Mouse (Mus musculus) heart, postnatal 14 days (tissue): ENCODE measurements around the gene Bcl7a. TPM values are rescaled to one million over a fixed set of nuclear protein-coding genes. Genes with fewer than 3 reads are reported as not detected.
A peak's percentile ranks its signal among the peaks of the same experiment; 100 is the strongest.

Experiments
- DNase-seq, 2 experiments: peaks; one replicate each; pipeline ENCODE4 v3.0.0; 2021 to 2022
- intact Hi-C: fragments of 180-260 bp; cut with DNase I; formaldehyde crosslinking; loops from one replicate; pipeline ENCODE4 v1.15.1; 2025
- long read RNA-seq, 2 experiments: library from polyadenylated mRNA; stranded (forward); transcript quantifications; one replicate each; pipeline ENCODE4 v2.0.0; 2021
- total RNA-seq, 2 experiments: library from RNA; stranded (reverse); gene quantifications; 2 replicates each; pipeline ENCODE4 v1.2.3; 2021

Gene Bcl7a
- 1 to 10 TPM; 9.1 to 9.5 TPM for total RNA-seq
- long read RNA-seq, experiment 1, full-length matches to known transcripts, result 1 of 3 reads
- long read RNA-seq, experiment 1, partial matches to known transcripts, result 0 of 3 reads
- long read RNA-seq, experiment 1, other reads (novel, unspliced or antisense), result 2 of 3 reads
- long read RNA-seq, experiment 2, result 0 reads

- intact Hi-C loops, result loop anchor here (2.0 to 10.0 kb wide), 2 partner anchors 17 to 59 kb away; no protein-coding TSS in a partner anchor
- DNase-seq, result peak; percentile 94 to 95
Observed at GRCm38 (mm10) chr5:123343707-123344627, at the start of gene Bcl7a. Gene Bcl7a (plus strand): TSS chr5:123343834.

GRCm38 (mm10) chr5:123294653-123295052, 49.0 kb upstream of the Bcl7a start:
- intact Hi-C loops, result no loop called here
- DNase-seq, result no peak

GRCm38 (mm10) chr5:123296224-123296806, 47.3 kb upstream of the Bcl7a start:
- intact Hi-C loops, result no loop called here
- DNase-seq, result no peak

- DNase-seq, result no peak
- intact Hi-C loops, result no loop called here
Observed at GRCm38 (mm10) chr5:123296972-123297754, 46.5 kb upstream of the Bcl7a start.

GRCm38 (mm10) chr5:123297830-123298229, 45.8 kb upstream of the Bcl7a start:
- intact Hi-C loops, result no loop called here
- no peak for DNase-seq

GRCm38 (mm10) chr5:123298526-123298925, 45.1 kb upstream of the Bcl7a start:
- intact Hi-C loops, result no loop called here

GRCm38 (mm10) chr5:123300496-123301034, 43.1 kb upstream of the Bcl7a start:
- intact Hi-C loops, result no loop called here
- DNase-seq, result no peak

More at GRCm38 (mm10) chr5:123298526-123298925, 45.1 kb upstream of the Bcl7a start:
- DNase-seq, result no peak

GRCm38 (mm10) chr5:123301780-123302521, 41.7 kb upstream of the Bcl7a start:
- intact Hi-C loops, result no loop called here
- peak; percentile 39 to 64 for DNase-seq

- intact Hi-C loops, result no loop called here
Observed at GRCm38 (mm10) chr5:123307630-123308282, 35.9 kb upstream of the Bcl7a start.

GRCm38 (mm10) chr5:123309816-123310215, 33.8 kb upstream of the Bcl7a start:
- DNase-seq, result no peak
- intact Hi-C loops, result no loop called here

More at GRCm38 (mm10) chr5:123307630-123308282, 35.9 kb upstream of the Bcl7a start:
- no peak for DNase-seq

GRCm38 (mm10) chr5:123310221-123310620, 33.4 kb upstream of the Bcl7a start:
- intact Hi-C loops, result no loop called here
- no peak for DNase-seq

GRCm38 (mm10) chr5:123313058-123313630, 30.5 kb upstream of the Bcl7a start:
- intact Hi-C loops, result no loop called here
- no peak for DNase-seq

- no peak for DNase-seq
Observed at GRCm38 (mm10) chr5:123313851-123314380, 29.7 kb upstream of the Bcl7a start.

GRCm38 (mm10) chr5:123315219-123315866, 28.3 kb upstream of the Bcl7a start:
- intact Hi-C loops, result no loop called here
- DNase-seq, result no peak

More at GRCm38 (mm10) chr5:123313851-123314380, 29.7 kb upstream of the Bcl7a start:
- intact Hi-C loops, result no loop called here

- intact Hi-C loops, result no loop called here
- DNase-seq, result peak in 1 of 2 experiments; percentile 31
Observed at GRCm38 (mm10) chr5:123317992-123318391, 25.6 kb upstream of the Bcl7a start.

GRCm38 (mm10) chr5:123320136-123320535, 23.5 kb upstream of the Bcl7a start:
- intact Hi-C loops, result no loop called here
- DNase-seq, result no peak

GRCm38 (mm10) chr5:123324242-123324641, 19.4 kb upstream of the Bcl7a start:
- intact Hi-C loops, result no loop called here
- DNase-seq, result no peak
